Mouse (Mus musculus) embryonic facial prominence, embryonic 13.5 days (tissue): ENCODE measurements around the gene Kcnd3. TPM values are rescaled to one million over a fixed set of nuclear protein-coding genes. Genes with fewer than 3 reads are reported as not detected.

Experiments used
- ATAC-seq: fragments of 200-750 bp; cut with Nextera tagmentation; 2 replicates; pipeline ENCODE4 v1.8.0; 2017; ENCODE audit warnings: low read depth; ENCODE audit not compliant: insufficient number of reproducible peaks, insufficient read depth, low FRiP score, low TSS enrichment
- H3K27ac ChIP-seq: fragments of 300-500 bp; sonication (generic); 2 replicates; pipeline ENCODE4 v1.5.1; 2015; ENCODE audit warnings: moderate library complexity, mild to moderate bottlenecking, inconsistent platforms
- H3K27me3 ChIP-seq: fragments of 300-500 bp; sonication (generic); 2 replicates; pipeline ENCODE4 v1.6.1; 2015; ENCODE audit warnings: mild to moderate bottlenecking, inconsistent platforms
- H3K36me3 ChIP-seq: fragments of 300-500 bp; sonication (generic); 2 replicates; pipeline ENCODE4 v1.6.1; 2015; ENCODE audit warnings: mild to moderate bottlenecking, inconsistent platforms
- H3K4me1 ChIP-seq: fragments of 300-500 bp; sonication (generic); 2 replicates; pipeline ENCODE4 v1.6.1; 2015; ENCODE audit warnings: inconsistent platforms
- H3K4me2 ChIP-seq: fragments of 300-500 bp; sonication (generic); 2 replicates; pipeline ENCODE4 v1.6.1; 2015; ENCODE audit warnings: moderate library complexity, mild to moderate bottlenecking, inconsistent platforms
- H3K4me3 ChIP-seq: fragments of 300-500 bp; sonication (generic); 2 replicates; pipeline ENCODE4 v1.5.1; 2015; ENCODE audit warnings: mild to moderate bottlenecking, inconsistent platforms
- H3K9ac ChIP-seq: fragments of 300-500 bp; sonication (generic); 2 replicates; pipeline ENCODE4 v1.6.1; 2015; ENCODE audit warnings: mild to moderate bottlenecking, inconsistent platforms
- H3K9me3 ChIP-seq: fragments of 300-500 bp; sonication (generic); 2 replicates; pipeline ENCODE4 v1.6.1; 2016; ENCODE audit warnings: inconsistent platforms
- WGBS: fragments of 180-500 bp; shearing (Covaris S2); methylation state at CpG from one replicate; pipeline ENCODE4 v1.1.7; 2015; ENCODE audit warnings: mixed read lengths; 5-methylcytosine and 5-hydroxymethylcytosine counted together
- polyA plus RNA-seq: library from polyadenylated mRNA; unstranded; fragments of >200 nt; fragmentation: Nextera tagmentation; extraction: Ambion mirVana; gene quantifications from 2 replicates; pipeline ENCODE4 v1.2.1, GENCODE M21; 2015

Gene Kcnd3
- polyA plus RNA-seq, 1 experiment from 2014 or later, result 0.44 TPM

GRCm38 (mm10) chr3:105504272-105504671 is 52.1 kb downstream of the Kcnd3 start:
- H3K4me1 ChIP-seq, result no peaks in the 10 kb centered on the region; the same call in 1 of the 2 replicates
- H3K27me3 ChIP-seq, result peaks cover 3% of the 10 kb centered on the region; the same call in 1 of the 2 replicates
- no peak overlapping the region for H3K27ac ChIP-seq
- H3K9me3 ChIP-seq, result no peaks in the 10 kb centered on the region
- H3K36me3 ChIP-seq, result no peaks in the 10 kb centered on the region
- H3K4me3 ChIP-seq, result no peak overlapping the region
- H3K9ac ChIP-seq, result no peak overlapping the region
- 87% methylated on average over 3 of the region's 3 CpGs for WGBS
- ATAC-seq, result no peak
- no peak overlapping the region for H3K4me2 ChIP-seq

DNA sequence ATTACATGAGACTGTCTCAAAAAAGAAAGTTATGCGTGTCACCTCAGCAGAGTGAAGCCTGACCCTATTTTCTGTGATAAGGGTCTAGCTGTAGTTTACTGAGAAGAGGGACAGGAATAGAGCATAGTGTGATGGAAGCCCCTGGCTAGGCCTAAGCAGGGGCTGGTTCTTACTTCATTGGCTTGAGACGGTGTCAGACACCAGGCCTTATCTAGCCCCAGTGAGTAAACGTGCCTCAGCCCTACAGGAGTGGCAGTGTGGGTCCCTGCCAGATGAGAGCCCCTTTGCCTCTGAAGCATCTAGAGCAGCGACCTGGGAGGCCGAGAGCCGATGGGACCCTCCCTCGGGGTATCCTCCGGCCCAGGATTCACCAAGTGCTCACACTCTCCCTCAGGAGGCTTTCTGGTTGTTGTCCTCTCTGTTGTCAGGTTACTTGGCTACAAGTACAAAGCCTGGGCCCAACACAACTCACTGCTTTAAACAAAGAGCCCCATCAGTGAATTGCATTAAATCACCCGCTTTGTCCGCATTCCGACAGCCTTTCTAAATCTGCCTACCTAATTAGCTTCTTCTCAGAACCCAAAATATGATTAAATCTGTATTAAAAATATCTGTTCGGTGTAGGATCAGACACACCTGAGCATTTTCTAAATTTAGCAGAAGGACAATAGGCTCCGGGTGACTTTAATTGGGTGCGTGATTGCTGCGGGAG is 53.2 kb downstream of the Kcnd3 start:
- Histone ChIP-seq H3K4me3 (no peak overlapping the region), H3K27me3 (peaks cover 4% of the 10 kb centered on the region; the same call in 1 of the 2 replicates), H3K27ac (no peak overlapping the region), H3K9me3 (no peaks in the 10 kb centered on the region), H3K9ac (no peak overlapping the region), H3K4me2 (no peak overlapping the region), H3K36me3 (no peaks in the 10 kb centered on the region), H3K4me1 (no peaks in the 10 kb centered on the region; the same call in 1 of the 2 replicates)
- ATAC-seq, result no peak
- 63% methylated on average over 15 of the region's 15 CpGs for WGBS

- peaks cover 4% of the 10 kb centered on the region; the same call in 1 of the 2 replicates for H3K27me3 ChIP-seq
- H3K9me3 ChIP-seq, result no peaks in the 10 kb centered on the region
- no peak overlapping the region for H3K27ac ChIP-seq
- ATAC-seq, result no peak
- no peak overlapping the region for H3K4me3 ChIP-seq
- H3K9ac ChIP-seq, result no peak overlapping the region
- no peaks in the 10 kb centered on the region; the same call in 1 of the 2 replicates for H3K4me1 ChIP-seq
- H3K36me3 ChIP-seq, result no peaks in the 10 kb centered on the region
- WGBS, result 46% methylated on average over 7 of the region's 7 CpGs
- H3K4me2 ChIP-seq, result no peak overlapping the region
Observed at GRCm38 (mm10) chr3:105505873-105506170, 53.7 kb downstream of the Kcnd3 start.

DNA sequence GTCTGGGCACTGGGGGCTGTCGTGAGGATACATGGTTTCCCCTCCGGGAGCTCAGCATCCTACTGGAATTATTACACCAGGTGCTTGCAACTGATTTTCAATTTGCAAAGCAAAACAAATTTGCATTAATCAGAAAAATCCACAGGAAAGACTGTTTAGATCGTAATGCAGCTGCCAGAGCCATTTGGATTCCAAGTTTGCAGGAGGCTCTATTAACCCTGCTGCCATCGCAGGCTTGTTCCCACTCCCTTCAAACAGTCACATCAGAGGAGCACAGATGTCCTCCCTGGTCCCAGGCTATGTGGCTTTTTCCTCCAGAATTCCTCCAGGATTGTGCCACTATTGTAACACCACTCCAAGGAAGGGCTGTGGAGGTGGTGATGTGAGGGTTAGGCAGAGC is 54.5 kb downstream of the Kcnd3 start:
- H3K9ac ChIP-seq, result no peak overlapping the region
- no peak for ATAC-seq
- H3K4me3 ChIP-seq, result no peak overlapping the region
- H3K27ac ChIP-seq, result no peak overlapping the region
- no peak overlapping the region for H3K4me2 ChIP-seq
- 74% methylated on average over 4 of the region's 4 CpGs for WGBS
- no peaks in the 10 kb centered on the region for H3K36me3 ChIP-seq
- no peaks in the 10 kb centered on the region for H3K9me3 ChIP-seq
- peaks cover 4% of the 10 kb centered on the region for H3K27me3 ChIP-seq
- H3K4me1 ChIP-seq, result no peaks in the 10 kb centered on the region; the same call in 1 of the 2 replicates

- Histone ChIP-seq H3K27me3 (peaks cover 4% of the 10 kb centered on the region), H3K27ac (no peak overlapping the region), H3K9me3 (no peaks in the 10 kb centered on the region), H3K36me3 (no peaks in the 10 kb centered on the region), H3K4me3 (no peak overlapping the region), H3K4me1 (no peaks in the 10 kb centered on the region; the same call in 1 of the 2 replicates), H3K4me2 (no peak overlapping the region), H3K9ac (no peak overlapping the region)
- ATAC-seq, result no peak
- 71% methylated on average over 4 of the region's 4 CpGs for WGBS
Observed at GRCm38 (mm10) chr3:105509321-105509720, 57.2 kb downstream of the Kcnd3 start.

GRCm38 (mm10) chr3:105511836-105512235 is 59.7 kb downstream of the Kcnd3 start:
- Histone ChIP-seq H3K27ac (no peak overlapping the region), H3K4me2 (no peak overlapping the region), H3K27me3 (peaks cover 4% of the 10 kb centered on the region; the same call in 1 of the 2 replicates), H3K9ac (no peak overlapping the region), H3K4me1 (no peaks in the 10 kb centered on the region), H3K36me3 (no peaks in the 10 kb centered on the region), H3K4me3 (no peak overlapping the region), H3K9me3 (no peaks in the 10 kb centered on the region)
- 54% methylated on average over 2 of the region's 2 CpGs for WGBS
- no peak for ATAC-seq

GRCm38 (mm10) chr3:105514215-105514614 is 62.1 kb downstream of the Kcnd3 start:
- Histone ChIP-seq H3K36me3 (no peaks in the 10 kb centered on the region), H3K27me3 (peaks cover 2% of the 10 kb centered on the region; the same call in 1 of the 2 replicates), H3K27ac (no peak overlapping the region), H3K4me1 (no peaks in the 10 kb centered on the region), H3K9ac (no peak overlapping the region), H3K9me3 (no peaks in the 10 kb centered on the region), H3K4me3 (no peak overlapping the region), H3K4me2 (no peak overlapping the region)
- no peak for ATAC-seq
- WGBS, result 63% methylated on average over 3 of the region's 3 CpGs

- no peaks in the 10 kb centered on the region; the same call in 1 of the 2 replicates for H3K27me3 ChIP-seq
- no peaks in the 10 kb centered on the region for H3K4me1 ChIP-seq
- H3K4me3 ChIP-seq, result no peak overlapping the region
- H3K9ac ChIP-seq, result no peak overlapping the region
- H3K27ac ChIP-seq, result no peak overlapping the region
- no peak for ATAC-seq
- no peak overlapping the region for H3K4me2 ChIP-seq
- no peaks in the 10 kb centered on the region for H3K36me3 ChIP-seq
- H3K9me3 ChIP-seq, result no peaks in the 10 kb centered on the region
Observed at GRCm38 (mm10) chr3:105515035-105515434, 62.9 kb downstream of the Kcnd3 start.

- no peak for ATAC-seq
- WGBS, result 69% methylated on average over 1 of the region's 1 CpGs
- Histone ChIP-seq H3K27me3 (no peaks in the 10 kb centered on the region; the same call in 1 of the 2 replicates), H3K9ac (no peak overlapping the region), H3K4me2 (no peak overlapping the region), H3K4me3 (no peak overlapping the region), H3K27ac (no peak overlapping the region), H3K4me1 (no peaks in the 10 kb centered on the region), H3K36me3 (no peaks in the 10 kb centered on the region), H3K9me3 (no peaks in the 10 kb centered on the region)
Observed at GRCm38 (mm10) chr3:105515640-105516039, 63.5 kb downstream of the Kcnd3 start.

DNA sequence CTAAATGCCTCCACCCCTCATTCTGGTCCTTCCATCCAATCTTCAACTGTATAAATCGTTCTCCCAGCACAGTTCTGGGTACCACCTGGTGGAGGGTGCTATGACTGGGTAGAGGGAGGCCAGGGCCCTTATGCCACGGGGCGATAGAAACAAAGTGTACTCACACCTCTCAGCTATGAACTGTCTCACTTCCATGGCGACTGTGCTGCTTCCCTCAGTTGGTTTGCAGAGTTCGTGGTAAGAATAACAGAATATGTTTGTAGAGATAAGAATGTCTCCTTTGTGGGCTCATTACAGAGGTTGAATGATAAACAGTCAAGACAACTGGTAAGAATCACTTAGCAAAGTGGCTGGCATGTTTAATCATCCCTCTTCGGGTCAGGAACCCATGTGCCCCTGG is 68.3 kb downstream of the Kcnd3 start:
- no peaks in the 10 kb centered on the region for H3K9me3 ChIP-seq
- no peaks in the 10 kb centered on the region for H3K36me3 ChIP-seq
- no peaks in the 10 kb centered on the region for H3K27me3 ChIP-seq
- no peaks in the 10 kb centered on the region for H3K4me1 ChIP-seq
- ATAC-seq, result no peak
- 81% methylated on average over 6 of the region's 6 CpGs for WGBS
- no peak overlapping the region for H3K9ac ChIP-seq
- H3K4me2 ChIP-seq, result no peak overlapping the region
- no peak overlapping the region for H3K27ac ChIP-seq
- no peak overlapping the region for H3K4me3 ChIP-seq

DNA sequence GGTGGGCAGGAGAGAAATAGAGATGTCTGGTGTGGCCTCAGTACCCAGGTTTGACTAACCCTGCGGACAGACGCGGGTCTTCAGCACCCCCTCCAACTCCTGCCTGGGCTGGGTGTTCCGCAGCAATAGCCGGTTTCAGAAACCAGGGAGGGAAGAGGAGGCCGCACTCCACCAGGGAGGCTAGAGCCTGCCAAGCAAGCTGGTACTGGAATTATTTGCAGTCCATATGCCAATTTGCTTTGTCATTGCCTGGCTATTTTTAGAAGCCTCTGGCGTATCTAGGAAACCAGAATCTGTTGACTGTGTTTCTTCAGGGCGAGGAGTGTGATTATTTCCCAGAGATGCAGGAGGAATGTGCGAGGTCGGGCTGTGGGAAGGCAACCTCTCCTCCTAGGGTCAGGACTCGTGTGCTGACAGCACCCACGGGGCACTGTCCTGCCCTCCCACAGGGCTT is 69.1 kb downstream of the Kcnd3 start:
- no peak overlapping the region for H3K9ac ChIP-seq
- H3K27ac ChIP-seq, result no peak overlapping the region
- H3K4me2 ChIP-seq, result no peak overlapping the region
- no peak for ATAC-seq
- H3K36me3 ChIP-seq, result no peaks in the 10 kb centered on the region
- no peaks in the 10 kb centered on the region for H3K4me1 ChIP-seq
- H3K4me3 ChIP-seq, result no peak overlapping the region
- WGBS, result 68% methylated on average over 12 of the region's 12 CpGs
- H3K27me3 ChIP-seq, result no peaks in the 10 kb centered on the region
- H3K9me3 ChIP-seq, result no peaks in the 10 kb centered on the region

DNA sequence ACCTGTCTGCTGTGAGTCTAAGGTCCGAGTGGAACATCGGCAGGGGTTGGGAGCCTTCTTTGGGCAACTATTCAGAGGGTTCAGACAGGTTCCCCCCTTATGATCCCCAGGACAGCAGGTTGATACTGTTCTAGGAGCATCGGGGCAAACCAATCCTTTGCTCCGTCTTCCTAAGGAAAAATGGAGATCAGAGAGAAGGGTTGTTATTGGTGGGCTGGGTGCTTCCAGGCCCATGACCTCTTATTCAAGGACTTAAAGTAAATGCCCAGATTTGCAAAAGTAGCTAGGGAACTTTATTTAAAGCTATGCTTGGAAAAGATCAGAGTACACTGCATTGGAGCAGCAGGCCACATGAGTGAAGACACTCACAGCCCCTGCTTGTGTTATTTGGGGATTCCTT is 69.5 kb downstream of the Kcnd3 start:
- H3K9me3 ChIP-seq, result no peaks in the 10 kb centered on the region
- H3K4me3 ChIP-seq, result no peak overlapping the region
- 83% methylated on average over 4 of the region's 4 CpGs for WGBS

More for the DNA sequence above, 69.5 kb downstream of the Kcnd3 start:
- H3K27me3 ChIP-seq, result no peaks in the 10 kb centered on the region
- H3K4me1 ChIP-seq, result no peaks in the 10 kb centered on the region
- no peak overlapping the region for H3K27ac ChIP-seq
- H3K9ac ChIP-seq, result no peak overlapping the region
- no peak for ATAC-seq
- H3K4me2 ChIP-seq, result no peak overlapping the region
- H3K36me3 ChIP-seq, result no peaks in the 10 kb centered on the region
